Mouse (Mus musculus) brain, embryonic 14.5 days (tissue): ENCODE results near the gene H2al2a.

Source experiments
- CTCF ChIP-seq: fragments of 200-500 bp; IDR thresholded peaks from 2 replicates; pipeline ENCODE4 v1.5.1; 2012; ENCODE audit warnings: inconsistent platforms, mild to moderate bottlenecking, moderate library complexity, borderline replicate concordance; ENCODE audit not compliant: insufficient read depth, insufficient read length; ENCODE audit errors: extremely low read depth
- POLR2A ChIP-seq: fragments of 200-500 bp; IDR thresholded peaks from 2 replicates; pipeline ENCODE4 v1.6.1; 2012; ENCODE audit warnings: mild to moderate bottlenecking, inconsistent platforms, borderline replicate concordance; ENCODE audit not compliant: poor library complexity, insufficient read depth, insufficient read length, severe bottlenecking; ENCODE audit errors: extremely low read depth

- TF ChIP-seq CTCF (no peak), POLR2A (no peak)
Observed at GRCm38 (mm10) chr2:18029656-18030055, 32.9 kb upstream of the H2al2a start.
